Mouse (Mus musculus): ENCODE measurements around the gene Gm13420. TPM values are rescaled to one million over a fixed set of nuclear protein-coding genes. Genes with fewer than 3 reads are reported as not detected.
A peak's percentile ranks its signal among the peaks of the same experiment; 100 is the strongest.
"Not testable (repeated sequence)": the region's sequence is repeated elsewhere in the genome, so short reads cannot be mapped to it uniquely, and the experiment has no call there.

The Gm13420 gene
- polyA plus RNA-seq (2014; fragmentation: Nextera tagmentation; extraction: Ambion mirVana) = not detected in 2 replicates

GRCm38 (mm10) chr2:29751497-29751896 lies at the start of gene Gm13420:
Gene Gm13420, minus strand, starts transcription at chr2:29751685.
- H3K27me3 ChIP-seq (ENCODE audit: control insufficient read depth, insufficient read depth, low read length) = peaks cover 57% of the 10 kb centered on the region
- H3K4me2 ChIP-seq = peak within 1 kb of the TSS; percentile 45
- H3K9ac ChIP-seq (ENCODE audit: low read depth, low read length) = no peak within 1 kb of the TSS
- 0 out of 2 replicates have a peak within 1 kb of the TSS, but pooled peaks have one; percentile 13 for H3K4me3 ChIP-seq (ENCODE audit: low read depth, low read length)
- no peaks in the 10 kb centered on the region for H3K9me3 ChIP-seq (replicated peaks; ENCODE audit: control insufficient read depth, low read length)
- no peaks in the 10 kb centered on the region for H3K36me3 ChIP-seq (ENCODE audit: control insufficient read depth, insufficient read depth, low read length)
- no peak within 1 kb of the TSS for H3K27ac ChIP-seq (ENCODE audit: low read depth, low read length)
- ATAC-seq (replicated peaks; ENCODE audit: insufficient number of reproducible peaks, low FRiP score, low TSS enrichment) = no peak
- peaks cover 2% of the 10 kb centered on the region; the same call in 1 of the 2 replicates for H3K4me1 ChIP-seq (ENCODE audit: control insufficient read depth, insufficient read depth, low read length)
- WGBS (ENCODE audit: insufficient replicate concordance) = 8% methylated on average over 28 of the region's 28 CpGs

GRCm38 (mm10) chr2:29792772-29793487 lies 41.4 kb upstream of the Gm13420 start:
- WGBS (ENCODE audit: insufficient replicate concordance) = 93% methylated on average over 2 of the region's 2 CpGs
- Histone ChIP-seq H3K9ac (ENCODE audit: low read depth, low read length) (no peak overlapping the region), H3K9me3 (replicated peaks; ENCODE audit: control insufficient read depth, low read length) (no peaks in the 10 kb centered on the region), H3K27ac (ENCODE audit: low read depth, low read length) (no peak overlapping the region), H3K27me3 (ENCODE audit: control insufficient read depth, insufficient read depth, low read length) (no peaks in the 10 kb centered on the region), H3K36me3 (ENCODE audit: control insufficient read depth, insufficient read depth, low read length) (peaks cover 17% of the 10 kb centered on the region; the same call in 1 of the 2 replicates), H3K4me1 (ENCODE audit: control insufficient read depth, insufficient read depth, low read length) (peaks cover 6% of the 10 kb centered on the region; the same call in 1 of the 2 replicates), H3K4me2 (no peak overlapping the region), H3K4me3 (ENCODE audit: low read depth, low read length) (no peak overlapping the region)
- ATAC-seq (replicated peaks; ENCODE audit: insufficient number of reproducible peaks, low FRiP score, low TSS enrichment) = no peak

GRCm38 (mm10) chr2:29787937-29788681 lies 36.6 kb upstream of the Gm13420 start, which contains the start of gene Trub2:
Gene Trub2, minus strand, starts transcription at chr2:29788502.
- Histone ChIP-seq H3K27me3 (ENCODE audit: control insufficient read depth, insufficient read depth, low read length) (no peaks in the 10 kb centered on the region), H3K9ac (ENCODE audit: low read depth, low read length) (peak within 1 kb of the TSS; percentile 74), H3K4me2 (peak within 1 kb of the TSS; percentile 91), H3K4me3 (ENCODE audit: low read depth, low read length) (peak within 1 kb of the TSS; percentile 64), H3K36me3 (ENCODE audit: control insufficient read depth, insufficient read depth, low read length) (peaks cover 27% of the 10 kb centered on the region), H3K4me1 (ENCODE audit: control insufficient read depth, insufficient read depth, low read length) (peaks cover 14% of the 10 kb centered on the region), H3K9me3 (replicated peaks; ENCODE audit: control insufficient read depth, low read length) (no peaks in the 10 kb centered on the region), H3K27ac (ENCODE audit: low read depth, low read length) (peak within 1 kb of the TSS; percentile 23; the same call in 1 of the 2 replicates)
- peak; percentile 84 for ATAC-seq (replicated peaks; ENCODE audit: insufficient number of reproducible peaks, low FRiP score, low TSS enrichment)
- WGBS (ENCODE audit: insufficient replicate concordance) = under 1% methylated on average over 45 of the region's 45 CpGs

GRCm38 (mm10) chr2:29787104-29787917 lies 35.8 kb upstream of the Gm13420 start, which contains the start of gene Coq4:
Gene Coq4, plus strand, starts transcription at chr2:29787493.
- H3K9ac ChIP-seq (ENCODE audit: low read depth, low read length) = peak within 1 kb of the TSS; percentile 74
- peak; percentile 79 for ATAC-seq (replicated peaks; ENCODE audit: insufficient number of reproducible peaks, low FRiP score, low TSS enrichment)
- peaks cover 27% of the 10 kb centered on the region for H3K36me3 ChIP-seq (ENCODE audit: control insufficient read depth, insufficient read depth, low read length)
- H3K9me3 ChIP-seq (replicated peaks; ENCODE audit: control insufficient read depth, low read length) = no peaks in the 10 kb centered on the region
- peak within 1 kb of the TSS; percentile 23; the same call in 1 of the 2 replicates for H3K27ac ChIP-seq (ENCODE audit: low read depth, low read length)
- 2% methylated on average over 31 of the region's 31 CpGs for WGBS (ENCODE audit: insufficient replicate concordance)
- peaks cover 14% of the 10 kb centered on the region for H3K4me1 ChIP-seq (ENCODE audit: control insufficient read depth, insufficient read depth, low read length)
- peak within 1 kb of the TSS; percentile 91 for H3K4me2 ChIP-seq
- H3K4me3 ChIP-seq (ENCODE audit: low read depth, low read length) = peak within 1 kb of the TSS; percentile 64
- no peaks in the 10 kb centered on the region for H3K27me3 ChIP-seq (ENCODE audit: control insufficient read depth, insufficient read depth, low read length)

- Histone ChIP-seq H3K4me1 (ENCODE audit: control insufficient read depth, insufficient read depth, low read length) (peaks cover 14% of the 10 kb centered on the region), H3K27ac (ENCODE audit: low read depth, low read length) (no peak overlapping the region), H3K9ac (ENCODE audit: low read depth, low read length) (no peak overlapping the region), H3K4me2 (no peak overlapping the region), H3K4me3 (ENCODE audit: low read depth, low read length) (no peak overlapping the region), H3K27me3 (ENCODE audit: control insufficient read depth, insufficient read depth, low read length) (no peaks in the 10 kb centered on the region), H3K36me3 (ENCODE audit: control insufficient read depth, insufficient read depth, low read length) (peaks cover 39% of the 10 kb centered on the region), H3K9me3 (replicated peaks; ENCODE audit: control insufficient read depth, low read length) (peaks cover 6% of the 10 kb centered on the region; the same call in 1 of the 2 replicates)
- no peak for ATAC-seq (replicated peaks; ENCODE audit: insufficient number of reproducible peaks, low FRiP score, low TSS enrichment)
- 76% methylated on average over 4 of the region's 4 CpGs for WGBS (ENCODE audit: insufficient replicate concordance)
Measured at GRCm38 (mm10) chr2:29784290-29784689, 32.8 kb upstream of the Gm13420 start.

GRCm38 (mm10) chr2:29781256-29781655 lies 29.8 kb upstream of the Gm13420 start:
- ATAC-seq (replicated peaks; ENCODE audit: insufficient number of reproducible peaks, low FRiP score, low TSS enrichment); H3K9me3 ChIP-seq (replicated peaks; ENCODE audit: control insufficient read depth, low read length); H3K9ac ChIP-seq (ENCODE audit: low read depth, low read length); H3K4me1 ChIP-seq (ENCODE audit: control insufficient read depth, insufficient read depth, low read length); H3K4me3 ChIP-seq (ENCODE audit: low read depth, low read length); H3K27me3 ChIP-seq (ENCODE audit: control insufficient read depth, insufficient read depth, low read length); H3K27ac ChIP-seq (ENCODE audit: low read depth, low read length); H3K4me2 ChIP-seq: not testable (repeated sequence)
- 96% methylated on average over 2 of the region's 2 CpGs for WGBS (ENCODE audit: insufficient replicate concordance)
- peaks cover 62% of the 10 kb centered on the region for H3K36me3 ChIP-seq (ENCODE audit: control insufficient read depth, insufficient read depth, low read length)

GRCm38 (mm10) chr2:29773323-29773722 lies 21.8 kb upstream of the Gm13420 start:
- Histone ChIP-seq H3K36me3 (ENCODE audit: control insufficient read depth, insufficient read depth, low read length) (peaks cover 17% of the 10 kb centered on the region), H3K4me1 (ENCODE audit: control insufficient read depth, insufficient read depth, low read length) (no peaks in the 10 kb centered on the region; the same call in 1 of the 2 replicates), H3K27ac (ENCODE audit: low read depth, low read length) (no peak overlapping the region), H3K27me3 (ENCODE audit: control insufficient read depth, insufficient read depth, low read length) (no peaks in the 10 kb centered on the region), H3K9me3 (replicated peaks; ENCODE audit: control insufficient read depth, low read length) (no peaks in the 10 kb centered on the region), H3K4me2 (no peak overlapping the region), H3K4me3 (ENCODE audit: low read depth, low read length) (no peak overlapping the region), H3K9ac (ENCODE audit: low read depth, low read length) (no peak overlapping the region)
- 62% methylated on average over 4 of the region's 4 CpGs for WGBS (ENCODE audit: insufficient replicate concordance)
- no peak for ATAC-seq (replicated peaks; ENCODE audit: insufficient number of reproducible peaks, low FRiP score, low TSS enrichment)
